In genomic region chr11:56716953-56717352, GRCm38 (mm10) we compare ENCODE assay signal across 19 mouse cellular contexts.
DNase-seq lines count a peak whose midpoint lies in the region; ATAC-seq and TF ChIP-seq lines count a peak whose summit lies in the region.
"Had no signal": no experiment of that assay in that cellular context is flagged by ENCODE, and none has a peak within 500 bp of the region (broad histone marks: within the 10 kb centered on the region; RNA-seq: fewer than 3 reads in every experiment).

No protein-coding gene starts in this region.

- no peak overlapping the region for H3K4me2 ChIP-seq in heart, postnatal 0 days (ENCODE audit: low read depth, low read length)
- no peak overlapping the region for H3K4me2 ChIP-seq in intestine, embryonic 16.5 days (ENCODE audit: low read depth, low read length)
- H3K4me2 ChIP-seq: liver, embryonic 11.5 days; midbrain, embryonic 13.5 days had no signal

- no peak overlapping the region for H3K9ac ChIP-seq in heart, postnatal 0 days (replicated peaks; ENCODE audit: low read depth, low read length)
- H3K9ac ChIP-seq in intestine, embryonic 16.5 days (ENCODE audit: low read depth, low read length), result no peak overlapping the region
- H3K9ac ChIP-seq: midbrain, embryonic 13.5 days had no signal

- no peaks in the 10 kb centered on the region for H3K27me3 ChIP-seq in heart, postnatal 0 days (ENCODE audit: control insufficient read depth, insufficient read depth, low read length)
- no peaks in the 10 kb centered on the region for H3K27me3 ChIP-seq in intestine, embryonic 16.5 days (replicated peaks; ENCODE audit: control insufficient read depth, insufficient read depth, low read length)
- H3K27me3 ChIP-seq: CH12.LX; midbrain, embryonic 13.5 days had no signal

- no peaks in the 10 kb centered on the region for H3K9me3 ChIP-seq in heart, postnatal 0 days (replicated peaks; ENCODE audit: control insufficient read depth, low read length)
- H3K9me3 ChIP-seq in intestine, embryonic 16.5 days (ENCODE audit: control insufficient read depth, low read length), result no peaks in the 10 kb centered on the region
- H3K9me3 ChIP-seq: limb, embryonic 10.5 days; midbrain, embryonic 13.5 days had no signal

- peak; percentile 11 for DNase-seq in heart, postnatal 0 days (ENCODE audit: low spot score)
- no peak for DNase-seq in heart, adult 18-20 months
- peak; percentile 83 for DNase-seq in brain, adult 2 months (ENCODE audit: low read depth, low spot score)
- DNase-seq in layer of hippocampus, adult 9-10 months (ENCODE audit: low spot score), result peak; percentile 25
- DNase-seq in left cerebral cortex, postnatal 36 days (ENCODE audit: low spot score in 2 of 2), result peak; percentile 39 to 45
- DNase-seq in cerebellum, postnatal 36 days, result no peak
- DNase-seq in natural killer cell, adult 2 months (ENCODE audit: low spot score in 2 of 2), result no peak
- DNase-seq: adrenal gland, adult 2 months; cerebellum, adult 2 months; kidney, adult 2 months; kidney, postnatal 25 days; lung, adult 2 months; thymus, postnatal 36 days had no signal

- no peak for TF ChIP-seq EP300 in heart, postnatal 0 days (IDR thresholded peaks at IDR 0.05; ENCODE audit: low read depth)

- no peak for TF ChIP-seq CTCF in heart, postnatal 0 days (IDR thresholded peaks at IDR 0.05; ENCODE audit: low read depth)

- 15% methylated on average over 2 of the region's 2 CpGs for WGBS in heart, postnatal 0 days
- 78% methylated on average over 2 of the region's 2 CpGs for WGBS in intestine, embryonic 16.5 days

- no peak overlapping the region for H3K4me3 ChIP-seq in heart, postnatal 0 days (ENCODE audit: low read depth, low read length)
- no peak overlapping the region for H3K4me3 ChIP-seq in intestine, embryonic 16.5 days (ENCODE audit: low read length)
- H3K4me3 ChIP-seq: limb, embryonic 10.5 days; midbrain, embryonic 13.5 days; myocyte had no signal

- no peaks in the 10 kb centered on the region for H3K36me3 ChIP-seq in heart, postnatal 0 days (replicated peaks; ENCODE audit: control insufficient read depth, insufficient read depth, low read length)
- no peaks in the 10 kb centered on the region for H3K36me3 ChIP-seq in intestine, embryonic 16.5 days (ENCODE audit: control insufficient read depth, insufficient read depth, low read length)
- H3K36me3 ChIP-seq: limb, embryonic 10.5 days; midbrain, embryonic 13.5 days had no signal

- H3K27ac ChIP-seq in heart, postnatal 0 days (ENCODE audit: low read depth), result no peak overlapping the region
- H3K27ac ChIP-seq in intestine, embryonic 16.5 days (ENCODE audit: low read length), result no peak overlapping the region
- H3K27ac ChIP-seq: limb, embryonic 10.5 days; midbrain, embryonic 13.5 days had no signal

- intact Hi-C loops in left cerebral cortex, postnatal 36 days (cut with DNase I), result no loop called here

- 0 out of 2 replicates have a peak, but pooled peaks cover 4% of the 10 kb centered on the region for H3K4me1 ChIP-seq in heart, postnatal 0 days (ENCODE audit: control insufficient read depth, insufficient read depth)
- H3K4me1 ChIP-seq in intestine, embryonic 16.5 days (ENCODE audit: control insufficient read depth, insufficient read depth, low read length), result no peaks in the 10 kb centered on the region
- H3K4me1 ChIP-seq: limb, embryonic 10.5 days; midbrain, embryonic 13.5 days had no signal

- ATAC-seq in heart, postnatal 0 days (ENCODE audit: insufficient read depth, low read depth), result no peak; the same call in 1 of the 2 replicates
- ATAC-seq in intestine, embryonic 16.5 days, result no peak
- ATAC-seq: midbrain, embryonic 13.5 days had no signal

Comparison
In these comparisons a context has a peak if more than half of its experiments do, and no peak if none do; other contexts are left out.
1. DNase-seq: peak in heart, postnatal 0 days (single experiment), brain, adult 2 months (single experiment), layer of hippocampus, adult 9-10 months (single experiment) and left cerebral cortex, postnatal 36 days (2 of 2); none in heart, adult 18-20 months (0 of 2), cerebellum, postnatal 36 days (0 of 2) and natural killer cell, adult 2 months (0 of 2).